Mouse (Mus musculus): ENCODE measurements at regions not wholly inside any gene's neighbourhood (a gene's known extent, or its start where the extent isn't known, plus 50 kb on each side); places are given as distances from the start of the nearest gene placed in this dataset.
A peak's percentile ranks its signal among the peaks of the same experiment; 100 is the strongest.

DNA sequence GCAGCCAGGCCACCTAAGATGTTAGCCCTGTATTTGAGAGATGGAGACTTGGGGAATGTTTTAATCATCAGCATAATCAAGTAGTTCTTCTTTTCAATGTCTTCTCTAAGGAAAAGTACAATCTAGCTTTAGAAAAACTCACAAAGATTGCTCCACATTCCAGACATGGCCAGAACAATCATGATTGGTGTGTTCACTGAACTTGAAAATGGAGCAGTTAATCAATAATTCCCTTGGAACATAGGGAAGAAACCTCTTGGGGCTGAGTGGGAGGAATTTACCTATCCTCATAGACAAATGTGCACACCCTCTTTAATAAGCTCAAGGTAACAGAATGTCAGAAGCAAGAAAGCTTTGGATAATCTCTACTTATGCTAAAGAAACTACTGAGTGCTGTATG, 67.7 kb upstream of the Foxq1 start:
- no peak for DNase-seq (ENCODE audit: low read depth, low spot score)

DNA sequence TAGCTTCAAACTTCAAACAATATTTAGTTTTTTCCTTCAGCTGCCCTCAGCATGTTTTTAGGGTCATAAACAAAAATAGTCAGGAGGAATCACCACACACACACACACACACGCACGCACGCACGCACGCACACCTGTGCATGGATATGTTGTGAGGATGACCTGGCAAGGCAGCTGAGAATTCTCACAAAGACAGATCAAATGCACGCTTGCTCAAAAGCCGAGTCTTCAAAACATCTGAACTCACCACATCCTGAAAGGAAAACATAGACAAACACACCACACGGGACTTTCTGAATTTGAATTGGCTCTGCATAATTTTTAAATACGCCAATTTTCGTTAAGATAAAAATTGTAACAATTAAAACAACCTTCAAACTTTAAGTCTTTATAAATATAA, 52.7 kb upstream of the Foxq1 start:
- no peak for DNase-seq (ENCODE audit: low read depth, low spot score)

DNA sequence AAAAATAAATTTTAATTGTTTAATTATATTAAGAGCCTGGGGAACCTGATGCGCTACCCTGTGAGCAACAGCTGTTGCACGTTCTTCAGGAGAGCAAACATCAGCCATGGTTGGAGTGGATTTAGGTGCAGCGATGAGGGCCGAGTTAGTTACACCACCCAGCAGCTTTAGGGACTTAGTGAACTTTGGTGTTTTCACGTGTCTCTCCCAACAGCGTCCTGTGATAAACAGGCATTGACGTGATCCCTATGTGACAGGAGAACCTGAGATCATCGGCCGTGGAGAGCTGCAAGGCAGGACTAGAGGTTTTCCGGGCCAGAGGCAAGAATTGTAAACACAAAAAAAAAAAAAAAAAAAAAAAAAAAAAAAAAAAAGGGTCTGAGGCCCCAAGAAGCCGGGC, 52.1 kb upstream of the Foxq1 start:
- no peak for DNase-seq (ENCODE audit: low read depth, low spot score)

DNA sequence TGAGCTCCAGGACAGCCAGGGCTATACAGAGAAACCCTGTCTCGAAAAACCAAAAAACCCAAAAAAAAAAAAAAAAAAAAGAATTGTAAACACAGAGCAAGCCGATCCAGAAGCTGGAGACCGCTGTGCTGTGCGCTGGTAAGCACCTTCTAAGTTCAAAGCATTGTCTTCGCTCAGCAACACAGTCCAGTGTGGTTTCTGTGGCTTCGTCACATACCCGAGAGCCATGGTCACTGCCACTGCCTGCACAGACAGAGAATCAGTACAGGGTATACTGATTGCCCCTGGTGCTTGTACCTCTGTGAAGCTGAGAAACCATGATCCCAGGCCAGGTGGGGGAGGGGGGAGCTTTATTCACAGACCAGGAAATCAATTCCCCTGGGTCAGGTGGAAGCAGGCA, 51.6 kb upstream of the Foxq1 start:
- peak; percentile 2 for DNase-seq (ENCODE audit: low read depth, low spot score)

DNA sequence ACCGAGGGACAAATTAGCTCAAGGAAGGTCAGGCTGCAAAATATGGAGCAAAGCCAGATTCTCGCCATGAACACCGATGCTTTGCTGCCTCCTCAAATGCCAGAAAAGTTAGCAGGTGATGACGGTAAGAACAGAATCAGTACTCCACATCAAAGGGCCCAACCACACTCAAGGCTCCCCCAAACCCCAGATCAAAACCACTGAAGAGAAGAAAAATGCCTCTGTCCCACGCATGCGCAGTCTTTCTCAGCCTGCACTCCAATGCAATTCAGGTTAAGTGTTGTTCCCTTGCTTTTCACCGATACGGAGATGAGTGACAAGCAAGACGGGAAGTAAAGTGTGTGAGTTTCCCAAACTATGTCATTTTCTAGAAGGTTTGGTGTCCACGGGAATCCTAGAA, 50.5 kb upstream of the Foxq1 start:
- no peak for DNase-seq (ENCODE audit: low read depth, low spot score)

All from mesoderm, embryonic 11.5 days (tissue).